Mouse (Mus musculus): ENCODE data around the gene Tbp.

Gene Tbp

GRCm38 (mm10) chr17:15536457-15536904, 36.8 kb downstream of the Tbp start:
- peak; percentile 54 for DNase-seq (ENCODE audit: low read depth, low spot score)

GRCm38 (mm10) chr17:15540309-15540708, 40.6 kb downstream of the Tbp start:
- DNase-seq (ENCODE audit: low read depth, low spot score) = no peak

- peak; percentile 76 for DNase-seq (ENCODE audit: low read depth, low spot score)
Observed at GRCm38 (mm10) chr17:15543868-15544267, 44.2 kb downstream of the Tbp start.

- no peak for DNase-seq (ENCODE audit: low read depth, low spot score)
Observed at GRCm38 (mm10) chr17:15546440-15546839, 46.8 kb downstream of the Tbp start.

GRCm38 (mm10) chr17:15549713-15550112, 50.0 kb downstream of the Tbp start:
- peak; percentile 85 for DNase-seq (ENCODE audit: low read depth, low spot score)

GRCm38 (mm10) chr17:15559946-15560345, 60.3 kb downstream of the Tbp start:
- no peak for DNase-seq (ENCODE audit: low read depth, low spot score)

GRCm38 (mm10) chr17:15564014-15564927, 64.6 kb downstream of the Tbp start, which contains the start of gene Prdm9:
Prdm9 (minus strand) TSS chr17:15564354.
- DNase-seq (ENCODE audit: low read depth, low spot score) = peak; percentile 98

- no peak for DNase-seq (ENCODE audit: low read depth, low spot score)
Observed at GRCm38 (mm10) chr17:15564928-15565300, 65.2 kb downstream of the Tbp start.

- peak; percentile 30 for DNase-seq (ENCODE audit: low read depth, low spot score)
Observed at GRCm38 (mm10) chr17:15566908-15567307, 67.2 kb downstream of the Tbp start.

- no peak for DNase-seq (ENCODE audit: low read depth, low spot score)
Observed at GRCm38 (mm10) chr17:15575056-15575455, 75.4 kb downstream of the Tbp start.

GRCm38 (mm10) chr17:15577291-15577694, 77.6 kb downstream of the Tbp start:
- DNase-seq (ENCODE audit: low read depth, low spot score) = peak; percentile 42
